Mouse (Mus musculus): ENCODE measurements around the gene Vps8. TPM values are rescaled to one million over a fixed set of nuclear protein-coding genes. Genes with fewer than 3 reads are reported as not detected.

Vps8 gene
- polyA plus RNA-seq, 1 experiment from 2014 or later = 41.1 TPM

DNA sequence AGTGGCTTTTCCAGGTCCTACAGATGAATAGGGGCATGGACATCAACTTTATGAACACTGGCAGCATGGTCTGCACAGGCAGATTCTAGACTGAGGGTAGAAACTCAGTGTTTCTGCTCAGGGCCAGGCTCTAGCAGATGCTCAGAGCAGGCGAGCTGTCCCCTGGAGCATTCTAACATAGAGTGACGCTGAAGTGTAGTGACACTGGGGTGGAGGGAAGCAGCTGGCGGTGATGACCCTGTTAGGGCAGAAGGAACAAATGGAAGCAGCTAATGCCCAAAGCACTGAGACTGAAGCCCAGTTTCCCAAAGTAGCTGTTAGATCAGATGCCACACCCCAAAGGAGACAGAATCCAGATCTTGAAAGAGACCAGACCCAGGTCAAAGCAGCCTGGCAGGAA, 223.6 kb downstream of the Vps8 start:
- no peak for DNase-seq
- H3K27me3 ChIP-seq (ENCODE audit: control insufficient read depth, insufficient read depth, low read length) = no peaks in the 10 kb centered on the region
- no peak overlapping the region for H3K4me3 ChIP-seq (replicated peaks; ENCODE audit: low read depth, low read length)
- H3K4me2 ChIP-seq (ENCODE audit: low read length) = no peak overlapping the region
- no peaks in the 10 kb centered on the region for H3K9me3 ChIP-seq (ENCODE audit: control insufficient read depth, low read length)
- no peak overlapping the region for H3K27ac ChIP-seq (replicated peaks; ENCODE audit: low read depth, low read length)
- no peak for ATAC-seq (ENCODE audit: low FRiP score, low TSS enrichment)
- H3K36me3 ChIP-seq (ENCODE audit: control insufficient read depth, insufficient read depth, low read length) = peaks cover 38% of the 10 kb centered on the region
- WGBS = 56% methylated on average over 3 of the region's 3 CpGs
- no peak overlapping the region for H3K9ac ChIP-seq (replicated peaks; ENCODE audit: low read length)
- peaks cover 20% of the 10 kb centered on the region; the same call in 1 of the 2 replicates for H3K4me1 ChIP-seq (ENCODE audit: control insufficient read depth, insufficient read depth, low read length)

- DNase-seq = no peak
- Histone ChIP-seq H3K36me3 (ENCODE audit: control insufficient read depth, insufficient read depth, low read length) (peaks cover 42% of the 10 kb centered on the region), H3K4me2 (ENCODE audit: low read length) (no peak overlapping the region), H3K27me3 (ENCODE audit: control insufficient read depth, insufficient read depth, low read length) (no peaks in the 10 kb centered on the region), H3K27ac (replicated peaks; ENCODE audit: low read depth, low read length) (no peak overlapping the region), H3K9me3 (ENCODE audit: control insufficient read depth, low read length) (no peaks in the 10 kb centered on the region), H3K4me3 (replicated peaks; ENCODE audit: low read depth, low read length) (no peak overlapping the region), H3K9ac (replicated peaks; ENCODE audit: low read length) (no peak overlapping the region), H3K4me1 (ENCODE audit: control insufficient read depth, insufficient read depth, low read length) (peaks cover 20% of the 10 kb centered on the region; the same call in 1 of the 2 replicates)
- WGBS = 88% methylated on average over 4 of the region's 4 CpGs
- ATAC-seq (ENCODE audit: low FRiP score, low TSS enrichment) = no peak
Observed at GRCm38 (mm10) chr16:21648800-21649199, 225.9 kb downstream of the Vps8 start.

GRCm38 (mm10) chr16:21650289-21650688, 227.4 kb downstream of the Vps8 start:
- H3K4me1 ChIP-seq (ENCODE audit: control insufficient read depth, insufficient read depth, low read length) = peaks cover 16% of the 10 kb centered on the region
- no peak overlapping the region for H3K4me3 ChIP-seq (replicated peaks; ENCODE audit: low read depth, low read length)
- H3K9me3 ChIP-seq (ENCODE audit: control insufficient read depth, low read length) = no peaks in the 10 kb centered on the region
- no peak for DNase-seq
- H3K4me2 ChIP-seq (ENCODE audit: low read length) = no peak overlapping the region
- peaks cover 42% of the 10 kb centered on the region for H3K36me3 ChIP-seq (ENCODE audit: control insufficient read depth, insufficient read depth, low read length)
- ATAC-seq (ENCODE audit: low FRiP score, low TSS enrichment) = no peak
- WGBS = 75% methylated on average over 3 of the region's 3 CpGs
- no peaks in the 10 kb centered on the region for H3K27me3 ChIP-seq (ENCODE audit: control insufficient read depth, insufficient read depth, low read length)
- H3K27ac ChIP-seq (replicated peaks; ENCODE audit: low read depth, low read length) = no peak overlapping the region
- no peak overlapping the region for H3K9ac ChIP-seq (replicated peaks; ENCODE audit: low read length)

DNA sequence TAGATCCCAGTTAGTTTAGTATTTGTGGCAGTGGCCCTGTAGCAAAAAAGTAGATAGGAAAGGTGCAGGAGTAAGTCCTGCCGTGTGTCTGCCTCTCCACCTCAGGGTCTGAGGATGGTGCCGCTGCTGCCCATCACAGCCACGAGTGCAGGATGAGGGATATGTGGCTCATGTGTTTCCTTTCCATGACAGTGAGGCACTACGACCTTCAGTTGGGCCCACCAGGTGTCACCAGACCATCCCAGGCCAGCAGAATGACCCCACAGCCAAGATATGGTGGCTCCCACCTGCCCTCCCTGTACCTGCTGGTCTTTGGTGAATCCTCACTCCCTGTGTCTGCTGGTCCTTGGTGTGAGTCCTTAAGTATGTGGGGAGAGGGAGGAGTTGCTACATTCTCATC, 228.2 kb downstream of the Vps8 start:
- Histone ChIP-seq H3K4me3 (replicated peaks; ENCODE audit: low read depth, low read length) (no peak overlapping the region), H3K27me3 (ENCODE audit: control insufficient read depth, insufficient read depth, low read length) (no peaks in the 10 kb centered on the region), H3K4me2 (ENCODE audit: low read length) (no peak overlapping the region), H3K27ac (replicated peaks; ENCODE audit: low read depth, low read length) (no peak overlapping the region), H3K36me3 (ENCODE audit: control insufficient read depth, insufficient read depth, low read length) (peaks cover 42% of the 10 kb centered on the region), H3K9ac (replicated peaks; ENCODE audit: low read length) (no peak overlapping the region), H3K9me3 (ENCODE audit: control insufficient read depth, low read length) (no peaks in the 10 kb centered on the region), H3K4me1 (ENCODE audit: control insufficient read depth, insufficient read depth, low read length) (peaks cover 19% of the 10 kb centered on the region)
- DNase-seq (no peak), ATAC-seq (ENCODE audit: low FRiP score, low TSS enrichment) (no peak)
- WGBS = 92% methylated on average over 4 of the region's 4 CpGs

DNA sequence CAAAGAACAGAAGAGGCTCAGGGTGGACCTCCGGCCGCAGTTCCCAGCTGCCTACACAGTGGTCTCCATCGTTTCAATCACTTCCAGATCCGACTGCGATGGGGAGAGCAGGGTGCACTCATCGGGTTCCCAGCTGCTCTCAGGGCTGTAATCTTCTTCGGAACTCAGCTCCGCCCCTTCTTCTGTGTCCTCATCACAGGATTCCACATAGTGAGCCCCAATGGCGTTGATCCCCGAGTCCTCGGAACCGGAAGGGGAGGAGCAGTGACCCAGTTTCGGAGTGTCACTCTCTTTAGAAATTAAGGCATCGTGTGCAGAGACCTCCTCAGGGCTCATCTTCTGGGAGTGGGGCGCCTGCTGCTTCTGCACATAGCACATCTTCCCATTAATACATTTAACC, 230.2 kb downstream of the Vps8 start:
- 80% methylated on average over 15 of the region's 15 CpGs for WGBS
- H3K36me3 ChIP-seq (ENCODE audit: control insufficient read depth, insufficient read depth, low read length) = peaks cover 32% of the 10 kb centered on the region
- no peaks in the 10 kb centered on the region for H3K27me3 ChIP-seq (ENCODE audit: control insufficient read depth, insufficient read depth, low read length)
- H3K4me1 ChIP-seq (ENCODE audit: control insufficient read depth, insufficient read depth, low read length) = peaks cover 14% of the 10 kb centered on the region
- H3K4me2 ChIP-seq (ENCODE audit: low read length) = no peak overlapping the region
- DNase-seq (no peak), ATAC-seq (ENCODE audit: low FRiP score, low TSS enrichment) (no peak)
- no peak overlapping the region for H3K9ac ChIP-seq (replicated peaks; ENCODE audit: low read length)
- H3K27ac ChIP-seq (replicated peaks; ENCODE audit: low read depth, low read length) = no peak overlapping the region
- H3K9me3 ChIP-seq (ENCODE audit: control insufficient read depth, low read length) = no peaks in the 10 kb centered on the region
- H3K4me3 ChIP-seq (replicated peaks; ENCODE audit: low read depth, low read length) = no peak overlapping the region

DNA sequence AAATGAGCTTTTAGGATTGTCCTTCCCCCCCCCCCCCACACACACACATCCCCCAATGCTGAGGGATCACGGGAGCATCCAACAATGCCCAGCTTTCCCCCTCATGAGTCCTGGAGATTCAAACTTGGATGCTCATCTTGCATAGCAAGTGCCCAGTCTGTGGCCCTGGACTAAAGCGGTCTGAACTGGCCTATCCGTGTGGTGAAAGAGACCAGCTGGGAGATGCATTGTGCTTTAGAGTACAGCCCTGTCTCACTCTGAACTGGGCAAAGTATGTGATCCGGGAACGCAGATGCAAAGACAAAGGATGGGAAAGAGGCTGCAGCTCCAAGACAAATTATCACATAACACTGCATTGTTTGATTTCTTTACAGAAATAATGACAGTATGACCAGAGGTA, 231.5 kb downstream of the Vps8 start:
- Histone ChIP-seq H3K9ac (replicated peaks; ENCODE audit: low read length) (no peak overlapping the region), H3K4me3 (replicated peaks; ENCODE audit: low read depth, low read length) (no peak overlapping the region), H3K4me1 (ENCODE audit: control insufficient read depth, insufficient read depth, low read length) (peaks cover 14% of the 10 kb centered on the region), H3K4me2 (ENCODE audit: low read length) (no peak overlapping the region), H3K36me3 (ENCODE audit: control insufficient read depth, insufficient read depth, low read length) (peaks cover 28% of the 10 kb centered on the region), H3K27ac (replicated peaks; ENCODE audit: low read depth, low read length) (peak overlapping the region; percentile 68), H3K9me3 (ENCODE audit: control insufficient read depth, low read length) (no peaks in the 10 kb centered on the region), H3K27me3 (ENCODE audit: control insufficient read depth, insufficient read depth, low read length) (no peaks in the 10 kb centered on the region)
- WGBS = 23% methylated on average over 5 of the region's 5 CpGs
- DNase-seq (peak; percentile 48), ATAC-seq (ENCODE audit: low FRiP score, low TSS enrichment) (peak; percentile 55; the same call in 1 of the 2 replicates)

GRCm38 (mm10) chr16:21655291-21655690, 232.4 kb downstream of the Vps8 start:
- H3K4me3 ChIP-seq (replicated peaks; ENCODE audit: low read depth, low read length) = no peak overlapping the region

GRCm38 (mm10) chr16:21655961-21656360, 233.0 kb downstream of the Vps8 start:
- H3K4me1 ChIP-seq (ENCODE audit: control insufficient read depth, insufficient read depth, low read length) = peaks cover 20% of the 10 kb centered on the region
- H3K36me3 ChIP-seq (ENCODE audit: control insufficient read depth, insufficient read depth, low read length) = peaks cover 23% of the 10 kb centered on the region
- H3K4me3 ChIP-seq (replicated peaks; ENCODE audit: low read depth, low read length) = no peak overlapping the region
- WGBS = 85% methylated on average over 9 of the region's 9 CpGs
- no peak overlapping the region for H3K9ac ChIP-seq (replicated peaks; ENCODE audit: low read length)
- DNase-seq (no peak), ATAC-seq (ENCODE audit: low FRiP score, low TSS enrichment) (no peak)
- H3K27me3 ChIP-seq (ENCODE audit: control insufficient read depth, insufficient read depth, low read length) = no peaks in the 10 kb centered on the region
- no peak overlapping the region for H3K4me2 ChIP-seq (ENCODE audit: low read length)
- H3K27ac ChIP-seq (replicated peaks; ENCODE audit: low read depth, low read length) = peak overlapping the region; percentile 68
- no peaks in the 10 kb centered on the region for H3K9me3 ChIP-seq (ENCODE audit: control insufficient read depth, low read length)

More at GRCm38 (mm10) chr16:21655291-21655690, 232.4 kb downstream of the Vps8 start:
- 0 out of 2 replicates have a peak overlapping the region, but pooled peaks have one; percentile 1 for H3K9ac ChIP-seq (replicated peaks; ENCODE audit: low read length)
- DNase-seq (peak; percentile 46), ATAC-seq (ENCODE audit: low FRiP score, low TSS enrichment) (no peak)
- H3K9me3 ChIP-seq (ENCODE audit: control insufficient read depth, low read length) = no peaks in the 10 kb centered on the region
- H3K27me3 ChIP-seq (ENCODE audit: control insufficient read depth, insufficient read depth, low read length) = no peaks in the 10 kb centered on the region
- H3K27ac ChIP-seq (replicated peaks; ENCODE audit: low read depth, low read length) = peak overlapping the region; percentile 68
- H3K4me2 ChIP-seq (ENCODE audit: low read length) = no peak overlapping the region
- peaks cover 16% of the 10 kb centered on the region for H3K4me1 ChIP-seq (ENCODE audit: control insufficient read depth, insufficient read depth, low read length)
- WGBS = 18% methylated on average over 6 of the region's 6 CpGs
- peaks cover 25% of the 10 kb centered on the region for H3K36me3 ChIP-seq (ENCODE audit: control insufficient read depth, insufficient read depth, low read length)

DNA sequence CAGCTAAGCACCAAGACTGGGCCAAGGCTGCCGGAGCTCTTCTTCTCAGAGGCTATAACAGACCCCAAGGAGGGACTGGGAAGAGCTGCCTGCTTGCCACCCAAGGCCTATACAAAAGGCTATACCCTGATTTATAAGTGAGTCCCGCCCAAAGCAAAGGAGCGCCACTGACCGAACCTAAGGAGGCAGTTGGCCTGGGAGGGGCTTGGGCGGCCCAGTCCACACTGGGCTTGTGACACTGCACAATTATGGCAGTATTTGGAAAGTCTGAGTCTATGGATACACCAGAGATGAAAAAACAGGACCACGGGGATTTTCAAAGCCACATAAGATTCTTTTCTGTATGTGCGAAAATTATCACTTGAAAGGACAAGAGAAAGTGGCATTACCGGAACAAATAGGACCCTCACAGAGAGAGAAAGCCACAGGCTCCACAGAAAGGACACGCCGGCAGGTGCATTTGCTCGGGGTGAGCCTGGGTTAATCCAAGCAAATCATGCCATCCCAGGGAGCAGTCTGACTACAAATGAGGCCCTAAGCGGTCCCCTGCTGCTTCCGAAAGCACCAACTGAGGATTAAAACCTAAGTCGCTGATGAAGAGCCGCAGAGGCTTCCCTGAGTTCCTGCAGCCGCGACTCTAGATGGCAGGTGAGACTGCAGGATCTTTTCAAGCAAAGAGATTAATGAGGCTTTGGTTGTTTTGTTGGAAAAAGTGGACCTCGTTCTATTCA, 241.9 kb downstream of the Vps8 start:
- peaks cover 25% of the 10 kb centered on the region for H3K4me1 ChIP-seq (ENCODE audit: control insufficient read depth, insufficient read depth, low read length)
- H3K9me3 ChIP-seq (ENCODE audit: control insufficient read depth, low read length) = 0 out of 2 replicates have a peak, but pooled peaks cover 9% of the 10 kb centered on the region
- H3K4me2 ChIP-seq (ENCODE audit: low read length) = peak overlapping the region; percentile 41
- peak; percentile 87 for ATAC-seq (ENCODE audit: low FRiP score, low TSS enrichment)
- peak overlapping the region; percentile 32; the same call in 1 of the 2 replicates for H3K9ac ChIP-seq (replicated peaks; ENCODE audit: low read length)
- no peaks in the 10 kb centered on the region for H3K36me3 ChIP-seq (ENCODE audit: control insufficient read depth, insufficient read depth, low read length)
- no peaks in the 10 kb centered on the region for H3K27me3 ChIP-seq (ENCODE audit: control insufficient read depth, insufficient read depth, low read length)
- peak; percentile 81 for DNase-seq
- WGBS = 2% methylated on average over 18 of the region's 18 CpGs
- no peak overlapping the region for H3K4me3 ChIP-seq (replicated peaks; ENCODE audit: low read depth, low read length)
- peak overlapping the region; percentile 80 for H3K27ac ChIP-seq (replicated peaks; ENCODE audit: low read depth, low read length)
